Mouse (Mus musculus) R1 (cell line): ENCODE data around the gene Olfr1395.
"Not testable (repeated sequence)": the region's sequence is repeated elsewhere in the genome, so short reads cannot be mapped to it uniquely, and the experiment has no call there.

Experiments used
- DNase-seq: peaks from one replicate; pipeline ENCODE4 v3.0.0-alpha.2; 2018; ENCODE audit warnings: low read depth, low spot score

Gene Olfr1395

GRCm38 (mm10) chr11:49170576-49170975 lies 28.5 kb downstream of the Olfr1395 start:
- no peak for DNase-seq

- no peak for DNase-seq
These were observed 33.3 kb downstream of the Olfr1395 start for GRCm38 (mm10) chr11:49175345-49175744.

- not testable (repeated sequence) for DNase-seq
These were observed 34.1 kb downstream of the Olfr1395 start for GRCm38 (mm10) chr11:49176047-49176779.

GRCm38 (mm10) chr11:49183172-49183571 lies 41.1 kb downstream of the Olfr1395 start:
- no peak for DNase-seq

GRCm38 (mm10) chr11:49186452-49186851 lies 44.4 kb downstream of the Olfr1395 start:
- DNase-seq, result no peak

DNA sequence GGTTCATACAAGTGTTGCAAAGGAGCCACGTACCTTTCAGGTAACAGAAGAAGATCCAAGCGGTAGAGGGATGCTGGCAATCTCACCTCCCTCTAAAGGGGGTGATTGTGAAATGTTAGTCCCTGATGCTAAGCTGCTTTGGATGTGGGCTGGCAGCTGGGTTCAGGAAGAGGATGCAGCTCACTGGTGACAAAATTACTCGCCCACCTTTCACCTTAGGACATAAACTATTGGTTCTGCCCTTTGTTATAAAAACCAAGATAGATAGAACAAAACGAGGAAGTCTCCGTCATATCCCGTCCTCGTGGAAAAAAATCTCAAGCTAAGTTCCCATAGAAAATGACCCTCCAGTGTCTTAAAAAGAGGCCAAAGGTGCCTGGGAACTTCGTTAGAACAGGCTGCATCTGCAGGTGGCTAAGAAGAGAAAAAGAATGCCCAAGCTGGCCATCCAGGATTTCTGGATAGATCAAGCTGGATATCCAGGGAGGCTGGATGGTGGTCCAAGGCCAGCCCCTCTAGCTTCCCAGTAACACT lies 44.9 kb downstream of the Olfr1395 start, which contains the start of gene Btnl9:
Btnl9 (minus strand) TSS at position 205 of the 534 bp plus-strand sequence.
- no peak for DNase-seq

DNA sequence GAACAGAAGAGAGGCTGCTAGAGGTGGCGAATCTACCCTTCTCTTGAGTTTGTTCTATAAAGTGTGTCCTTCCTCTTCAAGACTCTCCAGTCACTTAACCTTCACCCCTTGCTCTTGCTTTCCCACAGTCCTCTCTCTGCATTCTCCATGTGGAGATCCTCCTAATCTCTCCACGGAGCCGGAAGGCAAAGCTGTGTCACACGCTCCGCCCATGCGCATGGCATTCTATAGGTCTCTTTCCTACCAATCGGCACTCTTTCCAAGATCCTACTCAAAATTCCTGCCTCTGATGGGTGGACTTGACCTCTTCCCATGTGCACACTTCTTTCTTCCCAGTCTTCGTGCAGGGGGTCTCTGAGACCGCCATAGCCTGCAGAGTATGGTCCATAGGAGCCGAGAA lies 45.6 kb downstream of the Olfr1395 start:
- peak; percentile 63 for DNase-seq

- DNase-seq, result no peak
These were observed 47.7 kb downstream of the Olfr1395 start for GRCm38 (mm10) chr11:49189737-49190136.

GRCm38 (mm10) chr11:49191083-49191482 lies 49.0 kb downstream of the Olfr1395 start:
- DNase-seq, result no peak

GRCm38 (mm10) chr11:49194771-49195170 lies 52.7 kb downstream of the Olfr1395 start:
- DNase-seq, result peak; percentile 64

GRCm38 (mm10) chr11:49195819-49196322 lies 53.8 kb downstream of the Olfr1395 start:
- DNase-seq, result peak; percentile 30
